Mouse (Mus musculus) Patski (cell line): ENCODE data around the gene Ctf1. TPM values are rescaled to one million over a fixed set of nuclear protein-coding genes. Genes with fewer than 3 reads are reported as not detected.
A peak's percentile ranks its signal among the peaks of the same experiment; 100 is the strongest.

Experiments used
- ATAC-seq: fragments of 100-300 bp; one replicate; pipeline ENCODE4 v1.8.0; 2021
- CTCF ChIA-PET: fragments of 350-600 bp; sonication (Branson Sonifier 250); formaldehyde crosslinking; loops from one replicate; lab custom pipeline; 2022; ENCODE audit warnings: inconsistent platforms; lab: Charles Lee
- POLR2A ChIA-PET: fragments of 350-600 bp; sonication (Branson Sonifier 250); formaldehyde crosslinking; loops from one replicate; lab custom pipeline; 2022; ENCODE audit warnings: antibody characterized with exemption, inconsistent platforms; lab: Charles Lee
- DNase-seq: peaks from one replicate; pipeline ENCODE4 v3.0.0-alpha.2; 2011; ENCODE audit warnings: low read depth, low spot score
- H3K27me3 ChIP-seq: fragments of 371-371 bp; one replicate; pipeline ENCODE4 v1.5.1; 2021
- CTCF ChIP-seq: fragments of 100-300 bp; IDR thresholded peaks from one replicate; pipeline ENCODE4 v1.5.1; 2021
- in situ Hi-C: fragments of 300-500 bp; cut with MboI; formaldehyde crosslinking; loops from 3 replicates; pipeline ENCODE4 v1.11.1; 2018; ENCODE audit warnings: low pct_unique_long_range_greater_than_20kb, mixed read lengths
- polyA plus RNA-seq: library from polyadenylated mRNA; unstranded; gene quantifications from one replicate; pipeline ENCODE4 v1.2.3, GENCODE M21; 2021

Gene Ctf1
- polyA plus RNA-seq = 10.8 TPM

GRCm38 (mm10) chr7:127712461-127713385 lies at the start of gene Ctf1:
Gene Ctf1, plus strand, starts transcription at chr7:127712736.
- in situ Hi-C loops = no loop called here
- POLR2A ChIA-PET = interaction anchor here (0.9 to 1.9 kb wide), 3 partner anchors 10 to 40 kb away, joined by 3 to 5 read pairs (median 3); no protein-coding TSS in a partner anchor

GRCm38 (mm10) chr7:127662926-127663325 lies 49.6 kb upstream of the Ctf1 start:
- no peak for TF ChIP-seq CTCF
- no peak for ATAC-seq

More at GRCm38 (mm10) chr7:127712461-127713385, at the start of gene Ctf1:
- no peaks in the 10 kb centered on the region for H3K27me3 ChIP-seq
- CTCF ChIA-PET = interaction anchor here (0.9 to 13.2 kb wide), 2 partner anchors 21 to 36 kb away, joined by 3 to 100 read pairs; no protein-coding TSS in a partner anchor
- DNase-seq (no peak), ATAC-seq (no peak)
- no peak for TF ChIP-seq CTCF

GRCm38 (mm10) chr7:127666066-127666654 lies 46.4 kb upstream of the Ctf1 start:
- no peak for TF ChIP-seq CTCF
- ChIA-PET CTCF (interaction anchor here (3.6 to 4.3 kb wide), 2 partner anchors 9 kb away, joined by 17 to 23 read pairs; no protein-coding TSS in a partner anchor), POLR2A (no interaction called here)
- DNase-seq = no peak
- no peak for ATAC-seq
- in situ Hi-C loops = loop anchor here (25.0 kb wide), 1 partner anchor 546 kb away; the partner anchor contains the start of gene Cox6a2
- H3K27me3 ChIP-seq = no peaks in the 10 kb centered on the region

More at GRCm38 (mm10) chr7:127662926-127663325, 49.6 kb upstream of the Ctf1 start:
- no peaks in the 10 kb centered on the region for H3K27me3 ChIP-seq
- in situ Hi-C loops = loop anchor here (5.0 to 25.0 kb wide), 2 partner anchors 79 to 549 kb away; partner anchors contain the start of genes Cox6a2 and Fbxl19
- ChIA-PET CTCF (interaction anchor here (1.6 kb wide), 1 partner anchor 12 kb away, joined by 6 read pairs; no protein-coding TSS in a partner anchor), POLR2A (no interaction called here)
- DNase-seq = no peak

GRCm38 (mm10) chr7:127666679-127667078 lies 45.9 kb upstream of the Ctf1 start:
- POLR2A ChIA-PET = no interaction called here
- ATAC-seq (no peak), DNase-seq (no peak)
- in situ Hi-C loops = loop anchor here (25.0 kb wide), 1 partner anchor 546 kb away; the partner anchor contains the start of gene Cox6a2
- H3K27me3 ChIP-seq = no peaks in the 10 kb centered on the region
- no peak for TF ChIP-seq CTCF
- CTCF ChIA-PET = interaction anchor here (3.6 to 4.3 kb wide), 2 partner anchors 8 to 10 kb away, joined by 17 to 23 read pairs; no protein-coding TSS in a partner anchor

- no peak for DNase-seq
- in situ Hi-C loops = loop anchor here (25.0 kb wide), 1 partner anchor 545 kb away; the partner anchor contains the start of gene Cox6a2
- ChIA-PET POLR2A (no interaction called here), CTCF (interaction anchor here (3.6 to 4.3 kb wide), 2 partner anchors 8 to 10 kb away, joined by 17 to 23 read pairs; no protein-coding TSS in a partner anchor)
- no peak for ATAC-seq
- H3K27me3 ChIP-seq = no peaks in the 10 kb centered on the region
- no peak for TF ChIP-seq CTCF
Observed at GRCm38 (mm10) chr7:127667171-127667570, 45.4 kb upstream of the Ctf1 start.

- ChIA-PET CTCF (interaction anchor here (0.5 to 4.3 kb wide), 2 partner anchors 73 to 102 kb away, joined by 3 to 33 read pairs; partner anchors contain the start of gene Fbxl19), POLR2A (interaction anchor here (1.3 kb wide), 1 partner anchor 42 kb away, joined by 5 read pairs; no protein-coding TSS in a partner anchor)
- DNase-seq (no peak), ATAC-seq (no peak)
- no peak for TF ChIP-seq CTCF
- no peaks in the 10 kb centered on the region for H3K27me3 ChIP-seq
- in situ Hi-C loops = loop anchor here (25.0 kb wide), 1 partner anchor 540 kb away; the partner anchor contains the start of gene Cox6a2
Observed at GRCm38 (mm10) chr7:127671880-127672774, 40.4 kb upstream of the Ctf1 start.

- CTCF ChIA-PET = interaction anchor here (4.3 kb wide), 1 partner anchor 72 kb away, joined by 33 read pairs; the partner anchor contains the start of gene Fbxl19
- in situ Hi-C loops = loop anchor here (25.0 kb wide), 1 partner anchor 540 kb away; the partner anchor contains the start of gene Cox6a2
Observed at GRCm38 (mm10) chr7:127672776-127673175, 39.8 kb upstream of the Ctf1 start.

GRCm38 (mm10) chr7:127674977-127675376 lies 37.6 kb upstream of the Ctf1 start:
- in situ Hi-C loops = loop anchor here (25.0 kb wide), 1 partner anchor 537 kb away; the partner anchor contains the start of gene Cox6a2
- ATAC-seq (no peak), DNase-seq (peak; percentile 51)
- ChIA-PET POLR2A (interaction anchor here (0.9 to 1.4 kb wide), 2 partner anchors 33 to 71 kb away, joined by 3 read pairs; no protein-coding TSS in a partner anchor), CTCF (interaction anchor here (0.7 to 5.8 kb wide), 30 partner anchors 8 to 120 kb away, joined by 3 to 100 read pairs (median 5); partner anchors contain the start of genes Bcl7c, Ctf1, Fbxl19 and Zfp629)
- no peaks in the 10 kb centered on the region for H3K27me3 ChIP-seq
- TF ChIP-seq CTCF = peak; percentile 94

More at GRCm38 (mm10) chr7:127672776-127673175, 39.8 kb upstream of the Ctf1 start:
- no peak for TF ChIP-seq CTCF
- POLR2A ChIA-PET = interaction anchor here (1.3 kb wide), 1 partner anchor 41 kb away, joined by 5 read pairs; no protein-coding TSS in a partner anchor
- ATAC-seq = no peak
- DNase-seq = no peak
- H3K27me3 ChIP-seq = no peaks in the 10 kb centered on the region
